Mouse (Mus musculus): ENCODE data around the gene Wasf1.

The Wasf1 gene

GRCm38 (mm10) chr10:40882831-40883643 is at the start of gene Wasf1, which contains the start of gene Cdc40:
Gene Wasf1, plus strand, starts transcription at chr10:40883475.
Gene Cdc40, minus strand, starts transcription at chr10:40883311.
- in situ Hi-C loops (cut with MboI, MseI): loop anchor here (10.0 to 25.0 kb wide), 2 partner anchors 596 to 1238 kb away; no protein-coding TSS in a partner anchor

- in situ Hi-C loops (cut with MboI, MseI): no loop called here
Observed at GRCm38 (mm10) chr10:40840086-40840485, 43.2 kb upstream of the Wasf1 start.

GRCm38 (mm10) chr10:40843841-40844240 is 39.4 kb upstream of the Wasf1 start:
- in situ Hi-C loops (cut with MboI, MseI): no loop called here

- in situ Hi-C loops (cut with MboI, MseI): no loop called here
Observed at GRCm38 (mm10) chr10:40844546-40844945, 38.7 kb upstream of the Wasf1 start.

- in situ Hi-C loops (cut with MboI, MseI): no loop called here
Observed at GRCm38 (mm10) chr10:40845626-40846025, 37.6 kb upstream of the Wasf1 start.

- in situ Hi-C loops (cut with MboI, MseI): no loop called here
Observed at GRCm38 (mm10) chr10:40847176-40847874, 36.0 kb upstream of the Wasf1 start.

GRCm38 (mm10) chr10:40850644-40851043 is 32.6 kb upstream of the Wasf1 start:
- in situ Hi-C loops (cut with MboI, MseI): no loop called here

- in situ Hi-C loops (cut with MboI, MseI): no loop called here
Observed at GRCm38 (mm10) chr10:40851138-40851537, 32.1 kb upstream of the Wasf1 start.

GRCm38 (mm10) chr10:40855616-40856015 is 27.7 kb upstream of the Wasf1 start:
- in situ Hi-C loops (cut with MboI, MseI): no loop called here

- in situ Hi-C loops (cut with MboI, MseI): no loop called here
Observed at GRCm38 (mm10) chr10:40856703-40857102, 26.6 kb upstream of the Wasf1 start.

- in situ Hi-C loops (cut with MboI, MseI): no loop called here
Observed at GRCm38 (mm10) chr10:40857599-40857998, 25.7 kb upstream of the Wasf1 start.

GRCm38 (mm10) chr10:40868081-40868480 is 15.2 kb upstream of the Wasf1 start:
- in situ Hi-C loops (cut with MboI, MseI): no loop called here

- in situ Hi-C loops (cut with MboI, MseI): loop anchor here (5.0 kb wide), 3 partner anchors 69 to 686 kb away; no protein-coding TSS in a partner anchor
Observed at GRCm38 (mm10) chr10:40871301-40871700, 12.0 kb upstream of the Wasf1 start.

- in situ Hi-C loops (cut with MboI, MseI): loop anchor here (5.0 kb wide), 3 partner anchors 70 to 685 kb away; no protein-coding TSS in a partner anchor
Observed at GRCm38 (mm10) chr10:40872052-40872451, 11.2 kb upstream of the Wasf1 start.

GRCm38 (mm10) chr10:40878246-40878645 is 5.0 kb upstream of the Wasf1 start:
- in situ Hi-C loops (cut with MboI, MseI): loop anchor here (25.0 kb wide), 1 partner anchor 591 kb away; no protein-coding TSS in a partner anchor

- in situ Hi-C loops (cut with MboI, MseI): loop anchor here (10.0 to 25.0 kb wide), 2 partner anchors 593 to 1235 kb away; no protein-coding TSS in a partner anchor
Observed at GRCm38 (mm10) chr10:40879969-40880368, 3.3 kb upstream of the Wasf1 start.

- in situ Hi-C loops (cut with MboI, MseI): loop anchor here (10.0 to 25.0 kb wide), 2 partner anchors 594 to 1236 kb away; no protein-coding TSS in a partner anchor
Observed at GRCm38 (mm10) chr10:40881236-40881635, 2.0 kb upstream of the Wasf1 start.

GRCm38 (mm10) chr10:40882333-40882732 is 942 bp upstream of the Wasf1 start:
- in situ Hi-C loops (cut with MboI, MseI): loop anchor here (10.0 to 25.0 kb wide), 2 partner anchors 595 to 1238 kb away; no protein-coding TSS in a partner anchor

GRCm38 (mm10) chr10:40883644-40884278 is 486 bp downstream of the Wasf1 start:
- in situ Hi-C loops (cut with MboI, MseI): loop anchor here (10.0 to 25.0 kb wide), 2 partner anchors 596 to 1239 kb away; no protein-coding TSS in a partner anchor

GRCm38 (mm10) chr10:40884279-40884806 is 1.1 kb downstream of the Wasf1 start:
- in situ Hi-C loops (cut with MboI, MseI): loop anchor here (10.0 to 25.0 kb wide), 2 partner anchors 597 to 1240 kb away; no protein-coding TSS in a partner anchor

- in situ Hi-C loops (cut with MboI, MseI): loop anchor here (10.0 to 25.0 kb wide), 2 partner anchors 598 to 1241 kb away; no protein-coding TSS in a partner anchor
Observed at GRCm38 (mm10) chr10:40885432-40885831, 2.2 kb downstream of the Wasf1 start.
